22 mouse cellular contexts compared by ENCODE assay signal in genomic region chr7:128373751-128374150, GRCm38 (mm10). TPM values are rescaled to one million over a fixed set of nuclear protein-coding genes. Genes with fewer than 3 reads are reported as not detected.
DNase-seq lines count a peak whose midpoint lies in the region; ATAC-seq and TF ChIP-seq lines count a peak whose summit lies in the region.
"Had no signal": no experiment of that assay in that cellular context is flagged by ENCODE, and none has a peak within 500 bp of the region (broad histone marks: within the 10 kb centered on the region; RNA-seq: fewer than 3 reads in every experiment).

No protein-coding gene starts in this region.

- no peaks in the 10 kb centered on the region for H3K36me3 ChIP-seq in midbrain, embryonic 11.5 days (ENCODE audit: control insufficient read depth, insufficient read depth, low read length)
- H3K36me3 ChIP-seq in midbrain, postnatal 0 days (ENCODE audit: insufficient read depth, low read length) = no peaks in the 10 kb centered on the region
- H3K36me3 ChIP-seq in macrophage (ENCODE audit: inconsistent target) = peaks cover 50% of the 10 kb centered on the region
- no peaks in the 10 kb centered on the region for H3K36me3 ChIP-seq in heart, adult 2 months (ENCODE audit: control insufficient read depth, insufficient read depth, low read length)
- H3K36me3 ChIP-seq: embryonic facial prominence, embryonic 12.5 days; embryonic facial prominence, embryonic 15.5 days; forebrain, embryonic 15.5 days had no signal

- H3K9ac ChIP-seq in midbrain, embryonic 11.5 days (ENCODE audit: low read length) = no peak overlapping the region
- no peak overlapping the region for H3K9ac ChIP-seq in midbrain, postnatal 0 days (replicated peaks; ENCODE audit: low read length, poor library complexity, severe bottlenecking)
- no peak overlapping the region for H3K9ac ChIP-seq in heart, adult 2 months (ENCODE audit: low read depth, low read length)
- H3K9ac ChIP-seq: embryonic facial prominence, embryonic 12.5 days; embryonic facial prominence, embryonic 15.5 days; forebrain, embryonic 15.5 days; hindbrain, embryonic 12.5 days; hindbrain, embryonic 15.5 days had no signal

- no peaks in the 10 kb centered on the region; the same call in 1 of the 2 replicates for H3K9me3 ChIP-seq in midbrain, embryonic 11.5 days (ENCODE audit: control insufficient read depth, low read length)
- H3K9me3 ChIP-seq in midbrain, postnatal 0 days (ENCODE audit: low read length) = no peaks in the 10 kb centered on the region
- H3K9me3 ChIP-seq: embryonic facial prominence, embryonic 12.5 days; embryonic facial prominence, embryonic 15.5 days; forebrain, embryonic 15.5 days; hindbrain, embryonic 15.5 days had no signal

- H3K4me1 ChIP-seq in midbrain, embryonic 11.5 days (ENCODE audit: control insufficient read depth, insufficient read depth, low read length) = no peaks in the 10 kb centered on the region
- H3K4me1 ChIP-seq in midbrain, postnatal 0 days (ENCODE audit: insufficient read depth, low read length) = no peaks in the 10 kb centered on the region
- no peaks in the 10 kb centered on the region for H3K4me1 ChIP-seq in heart, adult 2 months (ENCODE audit: control insufficient read depth, insufficient read depth, low read length)
- H3K4me1 ChIP-seq: embryonic facial prominence, embryonic 12.5 days; embryonic facial prominence, embryonic 15.5 days; forebrain, embryonic 15.5 days; hindbrain, embryonic 12.5 days; hindbrain, embryonic 15.5 days had no signal

- H3K27ac ChIP-seq in midbrain, embryonic 11.5 days (ENCODE audit: low read depth, low read length) = no peak overlapping the region
- H3K27ac ChIP-seq in midbrain, postnatal 0 days (ENCODE audit: low read depth, low read length) = no peak overlapping the region
- H3K27ac ChIP-seq in macrophage = 0 out of 2 replicates have a peak overlapping the region, but pooled peaks have one; percentile 7
- H3K27ac ChIP-seq in heart, adult 2 months = no peak overlapping the region
- H3K27ac ChIP-seq: embryonic facial prominence, embryonic 12.5 days; embryonic facial prominence, embryonic 15.5 days; forebrain, embryonic 15.5 days; hindbrain, embryonic 12.5 days; hindbrain, embryonic 15.5 days had no signal

- peaks cover 13% of the 10 kb centered on the region; the same call in 1 of the 2 replicates for H3K79me2 ChIP-seq in macrophage (ENCODE audit: inconsistent target)
- H3K79me2 ChIP-seq in heart, adult 2 months (replicated peaks; ENCODE audit: control insufficient read depth, insufficient read depth, low read length) = no peaks in the 10 kb centered on the region

- WGBS in midbrain, embryonic 11.5 days = 94% methylated on average over 8 of the region's 8 CpGs
- WGBS in midbrain, postnatal 0 days = 86% methylated on average over 8 of the region's 8 CpGs
- WGBS in macrophage (ENCODE audit: missing documents) = 74% methylated on average over 7 of the region's 8 CpGs
- WGBS in heart, adult 2 months = 84% methylated on average over 8 of the region's 8 CpGs

- no peak overlapping the region for H3K4me2 ChIP-seq in midbrain, embryonic 11.5 days
- no peak overlapping the region for H3K4me2 ChIP-seq in midbrain, postnatal 0 days (ENCODE audit: low read depth, low read length, poor library complexity, severe bottlenecking)
- H3K4me2 ChIP-seq: embryonic facial prominence, embryonic 12.5 days; embryonic facial prominence, embryonic 15.5 days; forebrain, embryonic 15.5 days; heart, embryonic 11.5 days; hindbrain, embryonic 12.5 days; hindbrain, embryonic 15.5 days had no signal

- H3K4me3 ChIP-seq in midbrain, embryonic 11.5 days (ENCODE audit: low read depth, low read length) = no peak overlapping the region
- no peak overlapping the region for H3K4me3 ChIP-seq in midbrain, postnatal 0 days (ENCODE audit: low read depth, low read length)
- no peak overlapping the region for H3K4me3 ChIP-seq in macrophage (ENCODE audit: inconsistent target)
- H3K4me3 ChIP-seq in heart, adult 2 months = no peak overlapping the region
- H3K4me3 ChIP-seq: embryonic facial prominence, embryonic 12.5 days; embryonic facial prominence, embryonic 15.5 days; forebrain, embryonic 15.5 days; hindbrain, embryonic 12.5 days; hindbrain, embryonic 15.5 days had no signal

- no peak for ATAC-seq in midbrain, embryonic 11.5 days (ENCODE audit: low FRiP score)
- no peak for ATAC-seq in midbrain, postnatal 0 days (ENCODE audit: low FRiP score)
- ATAC-seq: forebrain, embryonic 15.5 days; Patski had no signal

- no peak for TF ChIP-seq POLR2A in heart, adult 2 months (IDR thresholded peaks at IDR 0.05; ENCODE audit: insufficient read depth, low read depth, low read length)

- intact Hi-C loops in heart, adult 2 months (cut with DNase I) = loop anchor here (5.0 kb wide), 1 partner anchor 314 kb away; no protein-coding TSS in a partner anchor

- no peak for TF ChIP-seq EP300 in heart, adult 2 months (IDR thresholded peaks at IDR 0.05; ENCODE audit: insufficient read depth, low read depth, low read length)

- DNase-seq in midbrain, embryonic 11.5 days (ENCODE audit: low spot score, missing footprints) = peak; percentile 54
- DNase-seq in midbrain, postnatal 0 days (ENCODE audit: low spot score) = no peak
- DNase-seq in thymus, postnatal 0 days (ENCODE audit: low spot score) = peak; percentile 70
- no peak for DNase-seq in thymus, adult 18-20 months
- DNase-seq in thymus, postnatal 4 days = peak; percentile 52
- no peak for DNase-seq in ovary, postnatal 36 days (ENCODE audit: low spot score)
- DNase-seq in heart, adult 2 months = no peak
- DNase-seq: adrenal gland, adult 8-10 months; adrenal gland, postnatal 25 days; cerebellum, adult 11-12 months; cerebellum, adult 9-10 months; cerebellum, postnatal 14 days; gastrocnemius, postnatal 25 days had no signal

- H3K27me3 ChIP-seq in midbrain, embryonic 11.5 days (ENCODE audit: control insufficient read depth, insufficient read depth, low read length) = no peaks in the 10 kb centered on the region
- no peaks in the 10 kb centered on the region for H3K27me3 ChIP-seq in midbrain, postnatal 0 days (ENCODE audit: insufficient read depth, low read length)
- no peaks in the 10 kb centered on the region for H3K27me3 ChIP-seq in heart, adult 2 months (ENCODE audit: control insufficient read depth, insufficient read depth, low read length)
- H3K27me3 ChIP-seq: CH12.LX; embryonic facial prominence, embryonic 12.5 days; embryonic facial prominence, embryonic 15.5 days; forebrain, embryonic 15.5 days; hindbrain, embryonic 12.5 days; hindbrain, embryonic 15.5 days; Patski had no signal

- no peak for TF ChIP-seq CTCF in midbrain, postnatal 0 days (IDR thresholded peaks at IDR 0.05)
- TF ChIP-seq CTCF in heart, adult 2 months (IDR thresholded peaks at IDR 0.05) = no peak

RNA-seq across cellular contexts. Expression of gene Rgs10, which starts 44.8 kb away (rescaled TPM):
- polyA plus RNA-seq in midbrain, embryonic 11.5 days (2014; fragmentation: Nextera tagmentation; extraction: Ambion mirVana) = 10.0 and 11.7 TPM in 2 replicates
- 77.4 and 84.6 TPM in 2 replicates for total RNA-seq in midbrain, postnatal 0 days (2014; rRNA removed)
- polyA plus RNA-seq in midbrain, postnatal 0 days (2015; fragmentation: Nextera tagmentation; extraction: Ambion mirVana) = 89.3 and 91.0 TPM in 2 replicates
- 243 and 265 TPM in 2 replicates for polyA plus RNA-seq in thymus, postnatal 0 days (2015; fragmentation: Nextera tagmentation; extraction: Ambion mirVana)
- 100 to 1,000 TPM in 5 of 26 experiments, 10 to 100 TPM in 21; 21.3 to 162 (median 50.2) TPM for total RNA-seq in macrophage (2018; cell fraction: chromatin; rRNA removed)
- total RNA-seq in macrophage (2018; cell fraction: cytosol; rRNA removed) = 100 to 1,000 TPM; 149 to 501 (median 221) TPM
- total RNA-seq in macrophage (2018; cell fraction: nucleus; rRNA removed) = 100 to 1,000 TPM in 3 of 26 experiments, 10 to 100 TPM in 23; 24.5 to 128 (median 54.6) TPM
- polyA plus RNA-seq in macrophage (2018) = 269 to 404 TPM (median 315 TPM) in 3 replicates
- total RNA-seq in heart, adult 2 months (2021) = 10 to 100 TPM in 1 of 2 experiments, 1 to 10 TPM in 1; 9.8 to 14.3 TPM
- polyA plus RNA-seq in heart, adult 2 months (2012; rRNA removed) = 4.8 and 5.0 TPM in 2 replicates

Comparison
In these comparisons a context has a peak if more than half of its experiments do, and no peak if none do; other contexts are left out.
1. DNase-seq: peak in midbrain, embryonic 11.5 days (single experiment), thymus, postnatal 0 days (single experiment) and thymus, postnatal 4 days (single experiment); none in midbrain, postnatal 0 days (single experiment), thymus, adult 18-20 months (0 of 2), ovary, postnatal 36 days (single experiment) and heart, adult 2 months (0 of 2).